Mouse (Mus musculus) brain, embryonic 14.5 days (tissue): Measurements from ENCODE around the gene Endod1. TPM values are rescaled to one million over a fixed set of nuclear protein-coding genes. Genes with fewer than 3 reads are reported as not detected.

ENCODE experiments used
- DNase-seq: peaks from one replicate; pipeline ENCODE4 v3.0.0-alpha.2; 2011; ENCODE audit warnings: low read depth
- CTCF ChIP-seq: fragments of 200-500 bp; IDR thresholded peaks from 2 replicates; pipeline ENCODE4 v1.5.1; 2012; ENCODE audit warnings: inconsistent platforms, mild to moderate bottlenecking, moderate library complexity, borderline replicate concordance; ENCODE audit not compliant: insufficient read depth, insufficient read length; ENCODE audit errors: extremely low read depth
- POLR2A ChIP-seq: fragments of 200-500 bp; IDR thresholded peaks from 2 replicates; pipeline ENCODE4 v1.6.1; 2012; ENCODE audit warnings: mild to moderate bottlenecking, inconsistent platforms, borderline replicate concordance; ENCODE audit not compliant: poor library complexity, insufficient read depth, insufficient read length, severe bottlenecking; ENCODE audit errors: extremely low read depth
- polyA plus RNA-seq: library from polyadenylated mRNA; depleted of rRNA; stranded (reverse); fragments of >200 nt; gene quantifications from 2 replicates; pipeline ENCODE4 v1.2.3, GENCODE M21; 2012; rRNA removed

Endod1 gene
- polyA plus RNA-seq, 1 experiment, result 16.1 TPM

- TF ChIP-seq POLR2A (no peak), CTCF (no peak)
- DNase-seq, result peak; percentile 90
Measured at GRCm38 (mm10) chr9:14304262-14304968, 76.9 kb downstream of the Endod1 start.

Other genes with a start within 250 kb of the Endod1 start
- gene Sesn3, start 106.4 kb downstream of the Endod1 start, polyA plus RNA-seq, result 13.5 and 26.4 TPM in 2 replicates
- gene Kdm4d, start 119.0 kb upstream of the Endod1 start, polyA plus RNA-seq, result 0.19 and 0.21 TPM in 2 replicates
- gene Cwc15, start 119.1 kb upstream of the Endod1 start, polyA plus RNA-seq, result 68.1 and 77.7 TPM in 2 replicates